Comparison of ENCODE assay signal across 15 mouse cellular contexts in the genomic region with DNA sequence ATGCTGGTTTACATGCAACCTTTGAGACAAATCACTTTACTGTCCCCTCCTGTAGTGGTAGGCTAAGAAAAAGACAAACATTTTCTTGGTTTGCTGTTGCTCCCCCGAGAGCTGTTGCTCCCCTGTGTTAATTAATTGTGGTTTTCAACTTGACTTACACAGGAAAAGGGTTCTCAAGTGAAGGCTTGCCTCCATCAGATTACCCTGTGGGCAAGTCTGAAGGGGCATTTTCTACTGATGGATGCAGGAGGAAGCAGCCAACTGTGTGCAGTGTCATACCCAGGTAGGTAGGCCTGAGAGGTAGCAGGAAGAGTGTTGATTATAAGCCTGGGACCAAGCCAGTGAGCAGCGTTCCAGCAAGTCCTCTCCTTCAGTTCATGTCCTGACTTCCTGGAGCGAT.
"Had no signal": no experiment of that assay in that cellular context is flagged by ENCODE, and none has a peak within 500 bp of the region (broad histone marks: within the 10 kb centered on the region; RNA-seq: fewer than 3 reads in every experiment).

No protein-coding gene starts in this region.

- ATAC-seq: liver, postnatal 0 days; lung, postnatal 0 days had no signal

- H3K9me3 ChIP-seq: liver, embryonic 15.5 days; lung, embryonic 15.5 days; midbrain, embryonic 12.5 days; neural tube, embryonic 12.5 days; stomach, embryonic 15.5 days had no signal

- H3K4me3 ChIP-seq: liver, embryonic 15.5 days; lung, embryonic 15.5 days; midbrain, embryonic 12.5 days; neural tube, embryonic 12.5 days; stomach, embryonic 15.5 days had no signal

- H3K36me3 ChIP-seq: liver, embryonic 15.5 days; lung, embryonic 15.5 days; midbrain, embryonic 12.5 days; neural tube, embryonic 12.5 days; stomach, embryonic 15.5 days had no signal

- H3K27me3 ChIP-seq: liver, embryonic 15.5 days; lung, embryonic 15.5 days; midbrain, embryonic 12.5 days; neural tube, embryonic 12.5 days; stomach, embryonic 15.5 days had no signal

- DNase-seq: liver, postnatal 0 days; lung, adult 2 months; lung, postnatal 14 days; lung, postnatal 36 days; midbrain, embryonic 14.5 days; right cerebral cortex, postnatal 14 days; thymus, adult 2 months; thymus, postnatal 25 days; thymus, postnatal 4 days had no signal

- H3K4me1 ChIP-seq: liver, embryonic 15.5 days; midbrain, embryonic 12.5 days; neural tube, embryonic 12.5 days; stomach, embryonic 15.5 days had no signal
